Mouse (Mus musculus) lung, embryonic 16.5 days (tissue): ENCODE results near the gene Hipk4. TPM values are rescaled to one million over a fixed set of nuclear protein-coding genes. Genes with fewer than 3 reads are reported as not detected.
"Not testable (repeated sequence)": the region's sequence is repeated elsewhere in the genome, so short reads cannot be mapped to it uniquely, and the experiment has no call there.

Experiments used
- ATAC-seq: fragments of 200-750 bp; cut with Nextera tagmentation; 2 replicates; pipeline ENCODE4 v1.8.0; 2017; ENCODE audit warnings: low read depth, mild to moderate bottlenecking, moderate library complexity
- H3K27ac ChIP-seq: fragments of 300-500 bp; sonication (generic); 2 replicates; pipeline ENCODE4 v1.5.1; 2014; ENCODE audit warnings: mild to moderate bottlenecking, control low read depth, low read length
- H3K27me3 ChIP-seq: fragments of 300-500 bp; sonication (generic); 2 replicates; pipeline ENCODE4 v1.6.1; 2014; ENCODE audit warnings: low read depth, low read length, mixed read lengths; ENCODE audit not compliant: control insufficient read depth, insufficient read depth
- H3K36me3 ChIP-seq: fragments of 300-500 bp; sonication (generic); 2 replicates; pipeline ENCODE4 v1.6.1; 2014; ENCODE audit warnings: low read length; ENCODE audit not compliant: control insufficient read depth, insufficient read depth
- H3K4me1 ChIP-seq: fragments of 300-500 bp; sonication (generic); replicated peaks from 2 replicates; pipeline ENCODE4 v1.6.1; 2014; ENCODE audit warnings: low read length, mixed read lengths; ENCODE audit not compliant: control insufficient read depth, insufficient read depth
- H3K4me2 ChIP-seq: fragments of 300-500 bp; sonication (generic); 2 replicates; pipeline ENCODE4 v1.6.1; 2014; ENCODE audit warnings: low read depth, low read length, control low read depth
- H3K4me3 ChIP-seq: fragments of 300-500 bp; sonication (generic); 2 replicates; pipeline ENCODE4 v1.5.1; 2014; ENCODE audit warnings: mild to moderate bottlenecking, low read length, control low read depth
- H3K9ac ChIP-seq: fragments of 300-500 bp; sonication (generic); 2 replicates; pipeline ENCODE4 v1.6.1; 2014; ENCODE audit warnings: low read length, control low read depth
- H3K9me3 ChIP-seq: fragments of 300-500 bp; sonication (generic); 2 replicates; pipeline ENCODE4 v1.6.1; 2016; ENCODE audit warnings: low read length; ENCODE audit not compliant: control insufficient read depth
- WGBS: fragments of 180-500 bp; shearing (Covaris S2); extraction: QIAGEN DNeasy Blood & Tissue Kit; methylation state at CpG from one replicate; pipeline ENCODE4 v1.1.7; 2014; 5-methylcytosine and 5-hydroxymethylcytosine counted together
- polyA plus RNA-seq: library from polyadenylated mRNA; unstranded; fragments of >200 nt; fragmentation: Nextera tagmentation; extraction: Ambion mirVana; gene quantifications from 2 replicates; pipeline ENCODE4 v1.2.1, GENCODE M21; 2015

Hipk4 gene
- polyA plus RNA-seq, 1 experiment from 2014 or later = 0.72 TPM

DNA sequence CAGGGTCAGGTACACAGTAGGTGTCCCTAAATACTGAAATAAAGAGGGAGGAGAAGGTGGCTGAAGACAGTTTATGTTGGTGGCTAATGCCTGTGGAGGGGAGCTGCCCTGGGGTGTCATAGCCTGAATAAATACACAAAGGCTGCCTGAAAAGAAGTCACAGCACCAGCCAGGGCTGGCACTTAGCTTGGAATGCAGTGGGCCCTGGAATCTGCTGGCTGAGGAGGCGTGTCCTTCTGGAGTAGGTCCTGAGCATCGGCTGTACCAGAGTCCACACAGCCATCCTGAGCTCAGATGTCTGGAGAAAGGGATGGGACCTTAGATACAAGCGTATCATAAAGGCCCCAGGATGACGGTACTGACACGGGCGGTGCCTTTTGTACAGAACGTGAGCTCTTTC lies 31.2 kb upstream of the Hipk4 start:
- no peaks in the 10 kb centered on the region for H3K27me3 ChIP-seq
- peaks cover 32% of the 10 kb centered on the region for H3K4me1 ChIP-seq
- no peak overlapping the region for H3K4me3 ChIP-seq
- peak overlapping the region; percentile 92 for H3K27ac ChIP-seq
- peak overlapping the region; percentile 42 for H3K9ac ChIP-seq
- ATAC-seq = no peak
- no peaks in the 10 kb centered on the region for H3K9me3 ChIP-seq
- 48% methylated on average over 7 of the region's 7 CpGs for WGBS
- H3K4me2 ChIP-seq = no peak overlapping the region
- H3K36me3 ChIP-seq = peaks cover 7% of the 10 kb centered on the region; the same call in 1 of the 2 replicates

- Histone ChIP-seq H3K27ac (peak overlapping the region; percentile 79), H3K4me3 (no peak overlapping the region), H3K9ac (no peak overlapping the region), H3K27me3 (no peaks in the 10 kb centered on the region), H3K9me3 (no peaks in the 10 kb centered on the region), H3K4me2 (no peak overlapping the region), H3K4me1 (peaks cover 30% of the 10 kb centered on the region), H3K36me3 (peaks cover 7% of the 10 kb centered on the region; the same call in 1 of the 2 replicates)
- WGBS = 52% methylated on average over 3 of the region's 3 CpGs
- no peak for ATAC-seq
These were observed 30.0 kb upstream of the Hipk4 start for GRCm38 (mm10) chr7:27493022-27493421.

GRCm38 (mm10) chr7:27493450-27493849 lies 29.6 kb upstream of the Hipk4 start:
- Histone ChIP-seq H3K4me3 (no peak overlapping the region), H3K4me1 (peaks cover 26% of the 10 kb centered on the region), H3K27me3 (no peaks in the 10 kb centered on the region), H3K9me3 (no peaks in the 10 kb centered on the region), H3K4me2 (no peak overlapping the region), H3K27ac (peak overlapping the region; percentile 79), H3K9ac (no peak overlapping the region), H3K36me3 (peaks cover 7% of the 10 kb centered on the region; the same call in 1 of the 2 replicates)
- WGBS = 68% methylated on average over 5 of the region's 5 CpGs
- ATAC-seq = no peak

DNA sequence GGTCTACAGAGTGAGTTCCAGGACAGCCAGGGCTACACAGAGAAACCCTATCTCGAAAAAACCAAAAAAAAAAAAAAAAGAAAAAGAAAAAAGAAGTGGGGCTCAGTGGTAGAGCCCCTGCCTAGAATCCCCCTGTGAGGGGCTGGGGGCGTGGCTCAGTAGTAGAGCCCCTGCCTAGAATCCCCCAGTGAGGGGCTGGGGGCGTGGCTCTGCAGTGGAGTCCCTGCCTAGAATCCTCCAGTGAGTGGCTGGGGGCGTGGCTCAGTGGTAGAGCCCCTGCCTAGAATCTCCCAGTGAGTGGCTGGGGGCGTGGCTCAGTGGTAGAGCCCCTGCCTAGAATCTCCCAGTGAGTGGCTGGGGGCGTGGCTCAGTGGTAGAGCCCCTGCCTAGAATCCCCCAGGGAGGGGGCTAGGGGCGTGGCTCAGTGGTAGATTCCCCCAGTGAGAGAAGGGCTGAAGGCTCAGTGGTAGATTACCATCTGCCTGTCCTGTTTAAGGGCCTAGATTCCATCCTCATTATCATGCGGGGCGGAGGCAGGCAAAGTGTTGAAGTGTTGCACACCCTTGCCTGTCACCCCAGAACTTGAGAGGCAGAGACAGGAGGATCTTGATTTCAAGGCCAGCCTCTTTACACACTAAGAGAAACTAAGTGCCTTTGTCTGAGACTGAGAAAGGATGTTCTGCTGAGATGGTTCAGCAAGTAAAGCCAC lies 28.3 kb upstream of the Hipk4 start:
- H3K36me3 ChIP-seq, H3K9ac ChIP-seq, H3K4me3 ChIP-seq, ATAC-seq, H3K9me3 ChIP-seq, H3K4me2 ChIP-seq, H3K27me3 ChIP-seq, H3K27ac ChIP-seq: not testable (repeated sequence)
- 86% methylated on average over 9 of the region's 9 CpGs for WGBS
- H3K4me1 ChIP-seq = peaks cover 19% of the 10 kb centered on the region

DNA sequence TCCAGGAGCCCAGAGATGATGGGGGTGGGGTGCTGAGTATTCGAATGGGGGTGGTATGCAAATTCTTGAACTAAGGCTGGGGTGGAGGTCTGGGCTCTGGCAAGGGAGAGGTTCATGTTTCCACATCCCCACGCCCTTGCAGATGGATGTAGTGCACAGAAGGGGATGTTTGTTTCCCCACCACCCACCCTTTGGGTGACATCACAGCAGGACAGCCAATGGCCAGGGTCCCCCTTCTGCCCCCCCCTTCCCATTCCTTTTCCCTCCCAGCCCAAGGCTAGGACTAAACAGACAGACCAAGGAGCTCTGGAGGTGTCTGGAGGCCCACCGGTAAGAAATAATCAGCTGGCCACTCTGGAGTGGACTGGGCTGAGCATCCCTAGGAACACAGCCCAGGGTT lies 24.0 kb upstream of the Hipk4 start, which contains the start of gene Prx:
Gene Prx (plus strand): TSS at position 289 of the 400 bp plus-strand sequence.
- Histone ChIP-seq H3K27ac (no peak within 1 kb of the TSS), H3K9ac (no peak within 1 kb of the TSS), H3K4me2 (no peak within 1 kb of the TSS), H3K4me1 (peaks cover 2% of the 10 kb centered on the region; the same call in 1 of the 2 replicates), H3K27me3 (no peaks in the 10 kb centered on the region), H3K9me3 (no peaks in the 10 kb centered on the region), H3K4me3 (no peak within 1 kb of the TSS), H3K36me3 (no peaks in the 10 kb centered on the region)
- no peak for ATAC-seq
- 43% methylated on average over 3 of the region's 3 CpGs for WGBS

- ATAC-seq = peak; percentile 55; the same call in 1 of the 2 replicates
- H3K9ac ChIP-seq = no peak overlapping the region
These were observed 21.4 kb upstream of the Hipk4 start for GRCm38 (mm10) chr7:27501620-27502019.

DNA sequence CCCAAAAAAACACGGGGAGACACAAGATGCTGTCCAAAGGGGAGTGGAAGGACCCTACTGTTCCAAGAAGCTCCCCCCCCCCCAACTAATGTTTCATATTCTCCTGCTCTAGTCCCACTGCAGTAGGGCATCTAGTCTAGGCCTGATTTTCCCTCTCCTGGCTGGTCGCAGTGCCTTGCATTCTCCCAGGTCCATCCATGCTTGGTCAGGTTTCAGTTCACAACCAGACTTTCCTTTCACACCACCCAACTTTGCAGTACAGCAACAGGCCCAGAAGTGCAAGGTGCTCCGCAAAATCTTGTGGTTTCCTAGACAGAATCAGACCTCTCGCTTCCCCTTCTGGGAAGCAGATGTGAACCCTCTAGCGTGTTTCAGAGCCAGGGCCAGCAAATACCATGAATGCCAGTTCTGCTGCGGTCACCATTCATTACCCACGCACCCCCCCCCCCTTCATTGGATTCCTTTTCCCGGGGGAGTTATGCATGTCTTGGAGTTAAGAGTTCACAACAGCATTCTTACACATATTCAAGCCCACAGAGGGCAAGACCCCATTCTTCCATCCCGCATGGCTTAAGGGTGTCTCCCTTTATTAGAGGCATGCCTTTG lies 16.2 kb upstream of the Hipk4 start:
- no peak for ATAC-seq
- no peaks in the 10 kb centered on the region for H3K9me3 ChIP-seq

More at GRCm38 (mm10) chr7:27501620-27502019, 21.4 kb upstream of the Hipk4 start:
- peaks cover 5% of the 10 kb centered on the region for H3K4me1 ChIP-seq
- H3K4me2 ChIP-seq = no peak overlapping the region
- peak overlapping the region; percentile 67 for H3K27ac ChIP-seq
- WGBS = 40% methylated on average over 4 of the region's 4 CpGs
- H3K27me3 ChIP-seq = no peaks in the 10 kb centered on the region
- no peaks in the 10 kb centered on the region for H3K36me3 ChIP-seq
- H3K9me3 ChIP-seq = no peaks in the 10 kb centered on the region
- no peak overlapping the region for H3K4me3 ChIP-seq

DNA sequence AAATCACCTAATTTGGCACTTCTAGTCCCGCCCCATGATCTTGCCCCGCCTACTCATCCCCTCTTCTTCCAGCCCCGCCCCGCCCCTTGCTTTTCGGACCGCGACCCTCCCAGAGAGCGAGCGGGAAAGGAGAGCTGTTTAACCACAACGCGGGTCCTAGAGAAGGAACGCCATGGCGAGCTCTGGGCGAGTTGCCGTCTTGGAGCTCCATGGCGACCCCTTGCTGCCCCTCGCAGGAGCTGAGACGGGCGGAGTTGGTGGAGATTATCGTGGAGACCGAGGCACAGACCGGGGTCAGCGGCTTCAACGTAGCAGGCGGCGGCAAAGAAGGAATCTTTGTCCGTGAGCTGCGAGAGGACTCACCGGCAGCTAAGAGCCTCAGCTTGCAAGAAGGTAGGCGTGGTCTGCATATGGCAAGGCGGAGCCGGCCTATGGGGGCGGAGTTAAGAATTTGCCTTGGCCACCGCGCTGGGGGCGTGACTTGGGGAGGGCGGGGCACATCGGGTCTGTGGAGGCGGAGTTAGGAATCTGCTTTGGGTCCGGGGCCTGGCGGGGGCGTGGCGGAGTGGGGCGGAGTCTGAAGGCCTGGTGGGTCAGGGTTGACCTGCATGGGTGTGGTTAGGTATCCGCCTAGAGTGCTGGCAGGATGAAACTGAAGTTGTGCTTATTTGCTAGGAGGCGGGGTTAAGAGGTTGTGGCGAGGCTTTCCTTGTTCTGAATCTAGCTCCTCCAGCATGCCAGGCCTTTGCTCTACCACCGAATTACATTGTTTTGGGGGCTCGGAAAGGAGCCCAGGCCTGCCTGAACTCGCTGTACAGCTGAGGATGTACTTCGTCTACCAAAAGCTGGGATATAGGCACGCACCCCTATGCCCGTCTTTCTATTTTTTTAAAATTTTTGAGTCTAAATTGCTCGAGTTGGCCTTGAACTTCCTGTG lies 15.1 kb upstream of the Hipk4 start:
- Histone ChIP-seq H3K9me3 (no peaks in the 10 kb centered on the region), H3K27ac (peak overlapping the region; percentile 100), H3K36me3 (no peaks in the 10 kb centered on the region), H3K9ac (peak overlapping the region; percentile 85), H3K4me2 (peak overlapping the region; percentile 70), H3K4me1 (peaks cover 13% of the 10 kb centered on the region), H3K27me3 (no peaks in the 10 kb centered on the region), H3K4me3 (peak overlapping the region; percentile 63)
- ATAC-seq = peak; percentile 94
- under 1% methylated on average over 54 of the region's 54 CpGs for WGBS

More for the DNA sequence above, 16.2 kb upstream of the Hipk4 start:
- Histone ChIP-seq H3K27me3 (no peaks in the 10 kb centered on the region), H3K4me1 (peaks cover 13% of the 10 kb centered on the region), H3K4me3 (peak overlapping the region; percentile 63), H3K4me2 (peak overlapping the region; percentile 70), H3K9ac (peak overlapping the region; percentile 85), H3K27ac (peak overlapping the region; percentile 100), H3K36me3 (no peaks in the 10 kb centered on the region)
- 28% methylated on average over 9 of the region's 9 CpGs for WGBS

GRCm38 (mm10) chr7:27508648-27509005 lies 14.4 kb upstream of the Hipk4 start:
- peak overlapping the region; percentile 60 for H3K9ac ChIP-seq
- peaks cover 13% of the 10 kb centered on the region for H3K4me1 ChIP-seq
- peak; percentile 70 for ATAC-seq
- peak overlapping the region; percentile 70 for H3K4me2 ChIP-seq
- peak overlapping the region; percentile 100 for H3K27ac ChIP-seq
- H3K27me3 ChIP-seq = no peaks in the 10 kb centered on the region
- no peaks in the 10 kb centered on the region for H3K9me3 ChIP-seq
- 13% methylated on average over 6 of the region's 6 CpGs for WGBS
- peak overlapping the region; percentile 63 for H3K4me3 ChIP-seq
- no peaks in the 10 kb centered on the region for H3K36me3 ChIP-seq
